Mouse (Mus musculus) layer of hippocampus, adult 18-20 months (tissue): ENCODE measurements around the gene Fam151a. TPM values are rescaled to one million over a fixed set of nuclear protein-coding genes. Genes with fewer than 3 reads are reported as not detected.
A peak's percentile ranks its signal among the peaks of the same experiment; 100 is the strongest.
"Not testable (repeated sequence)": the region's sequence is repeated elsewhere in the genome, so short reads cannot be mapped to it uniquely, and the experiment has no call there.

Source experiments
- DNase-seq, 2 experiments: peaks; one replicate each; pipeline ENCODE4 v3.0.0; 2022; ENCODE audit warnings: low spot score in 2 of 2
- long read RNA-seq: library from polyadenylated mRNA; stranded (forward); transcript quantifications from one replicate; pipeline ENCODE4 v2.0.0, GENCODE M21; 2021
- total RNA-seq, 2 experiments: library from RNA; stranded (reverse); gene quantifications; 2 replicates each; pipeline ENCODE4 v1.2.3; 2021

Gene Fam151a
- not detected for total RNA-seq
- long read RNA-seq, partial matches to known transcripts: 0 of 1 reads
- long read RNA-seq, other reads (novel, unspliced or antisense): 1 of 1 reads

- DNase-seq: no peak
These were observed at the start of gene Fam151a for GRCm38 (mm10) chr4:106733636-106734035. TSS of gene Fam151a (plus strand) at chr4:106733889.

- DNase-seq: no peak
These were observed 44.9 kb upstream of the Fam151a start for GRCm38 (mm10) chr4:106688636-106689296.

GRCm38 (mm10) chr4:106693841-106694430, 39.8 kb upstream of the Fam151a start:
- no peak for DNase-seq

GRCm38 (mm10) chr4:106699989-106700388, 33.7 kb upstream of the Fam151a start:
- DNase-seq: peak in 1 of 2 experiments; percentile 42

- DNase-seq: peak in 1 of 2 experiments; percentile 65
These were observed 32.9 kb upstream of the Fam151a start for GRCm38 (mm10) chr4:106700798-106701197.

- no peak for DNase-seq
These were observed 29.7 kb upstream of the Fam151a start for GRCm38 (mm10) chr4:106703956-106704355.

- DNase-seq: peak; percentile 63 to 78
These were observed 29.3 kb upstream of the Fam151a start for GRCm38 (mm10) chr4:106704416-106704815.

- peak in 1 of 2 experiments; percentile 32 for DNase-seq
These were observed 28.5 kb upstream of the Fam151a start for GRCm38 (mm10) chr4:106705096-106705665.

- peak in 1 of 2 experiments; percentile 20 for DNase-seq
These were observed 25.7 kb upstream of the Fam151a start for GRCm38 (mm10) chr4:106707957-106708356.

GRCm38 (mm10) chr4:106708408-106708807, 25.3 kb upstream of the Fam151a start:
- peak; percentile 69 to 87 for DNase-seq

GRCm38 (mm10) chr4:106713622-106714021, 20.1 kb upstream of the Fam151a start:
- DNase-seq: no peak

- DNase-seq: no peak
These were observed 13.1 kb upstream of the Fam151a start for GRCm38 (mm10) chr4:106720631-106721030.

- DNase-seq: no peak
These were observed 2.9 kb upstream of the Fam151a start, which contains the start of gene Mroh7 for GRCm38 (mm10) chr4:106730814-106731213. TSS of gene Mroh7 (minus strand) at chr4:106730925.

GRCm38 (mm10) chr4:106736884-106737283, 3.2 kb downstream of the Fam151a start:
- not testable (repeated sequence) for DNase-seq

- peak in 1 of 2 experiments; percentile 30 for DNase-seq
These were observed 4.2 kb downstream of the Fam151a start for GRCm38 (mm10) chr4:106737904-106738303.

GRCm38 (mm10) chr4:106745862-106746261, 12.2 kb downstream of the Fam151a start:
- DNase-seq: no peak

- peak in 1 of 2 experiments; percentile 28 for DNase-seq
These were observed 13.4 kb downstream of the Fam151a start for GRCm38 (mm10) chr4:106747001-106747580.

- peak; percentile 68 to 83 for DNase-seq
These were observed 16.0 kb downstream of the Fam151a start for GRCm38 (mm10) chr4:106749699-106750098.

GRCm38 (mm10) chr4:106751726-106752125, 18.0 kb downstream of the Fam151a start:
- DNase-seq: no peak

GRCm38 (mm10) chr4:106764166-106764565, 30.5 kb downstream of the Fam151a start:
- no peak for DNase-seq

- DNase-seq: no peak
These were observed 35.6 kb downstream of the Fam151a start for GRCm38 (mm10) chr4:106769306-106769705.

- no peak for DNase-seq
These were observed 38.9 kb downstream of the Fam151a start for GRCm38 (mm10) chr4:106772558-106772957.
